Mouse (Mus musculus) olfactory bulb, adult 2 months (tissue): ENCODE measurements around the gene Tbc1d1.

Experiments used
- CTCF ChIP-seq: fragments of 200-500 bp; IDR thresholded peaks from 2 replicates; pipeline ENCODE4 v1.5.1; 2012; ENCODE audit warnings: low read depth, mild to moderate bottlenecking, low read length, moderate library complexity; ENCODE audit not compliant: insufficient read depth
- POLR2A ChIP-seq: fragments of 200-500 bp; IDR thresholded peaks from 2 replicates; pipeline ENCODE4 v1.6.1; 2012; ENCODE audit warnings: mild to moderate bottlenecking, low read depth, low read length, moderate library complexity; ENCODE audit not compliant: insufficient read depth

GRCm38 (mm10) chr5:64315088-64315487, 159.0 kb downstream of the Tbc1d1 start:
- TF ChIP-seq CTCF (no peak), POLR2A (no peak)
